Mouse (Mus musculus) hindbrain, embryonic 15.5 days (tissue): Measurements from ENCODE around the gene Plod1. TPM values are rescaled to one million over a fixed set of nuclear protein-coding genes. Genes with fewer than 3 reads are reported as not detected.

Experiments
- ATAC-seq: fragments of 200-750 bp; cut with Nextera tagmentation; 2 replicates; pipeline ENCODE4 v1.8.0; 2017; ENCODE audit warnings: low read depth, moderate number of reproducible peaks, moderate TSS enrichment; ENCODE audit not compliant: low FRiP score
- H3K27ac ChIP-seq: fragments of 300-500 bp; sonication (generic); replicated peaks from 2 replicates; pipeline ENCODE4 v1.5.1; 2015; ENCODE audit warnings: mild to moderate bottlenecking, inconsistent platforms
- H3K27me3 ChIP-seq: fragments of 300-500 bp; sonication (generic); 2 replicates; pipeline ENCODE4 v1.6.1; 2015; ENCODE audit warnings: control low read depth, inconsistent platforms
- H3K36me3 ChIP-seq: fragments of 300-500 bp; sonication (generic); 2 replicates; pipeline ENCODE4 v1.6.1; 2015; ENCODE audit warnings: control low read depth, inconsistent platforms
- H3K4me1 ChIP-seq: fragments of 300-500 bp; sonication (generic); replicated peaks from 2 replicates; pipeline ENCODE4 v1.6.1; 2015; ENCODE audit warnings: control low read depth, inconsistent platforms
- H3K4me2 ChIP-seq: fragments of 300-500 bp; sonication (generic); 2 replicates; pipeline ENCODE4 v1.6.1; 2015; ENCODE audit warnings: moderate library complexity, mild to moderate bottlenecking, inconsistent platforms
- H3K4me3 ChIP-seq: fragments of 300-500 bp; sonication (generic); 2 replicates; pipeline ENCODE4 v1.5.1; 2015; ENCODE audit warnings: mild to moderate bottlenecking, inconsistent platforms
- H3K9ac ChIP-seq: fragments of 300-500 bp; sonication (generic); 2 replicates; pipeline ENCODE4 v1.6.1; 2015; ENCODE audit warnings: inconsistent platforms
- H3K9me3 ChIP-seq: fragments of 300-500 bp; sonication (generic); 2 replicates; pipeline ENCODE4 v1.6.1; 2016; ENCODE audit warnings: control low read depth, inconsistent platforms
- WGBS: fragments of 180-500 bp; shearing (Covaris S2); methylation state at CpG from one replicate; pipeline ENCODE4 v1.1.7; 2015; 5-methylcytosine and 5-hydroxymethylcytosine counted together
- polyA plus RNA-seq: library from polyadenylated mRNA; unstranded; fragments of >200 nt; fragmentation: Nextera tagmentation; extraction: Ambion mirVana; gene quantifications from 2 replicates; pipeline ENCODE4 v1.2.1, GENCODE M21; 2015

The Plod1 gene
- polyA plus RNA-seq, 1 experiment from 2014 or later, result 25.9 TPM

DNA sequence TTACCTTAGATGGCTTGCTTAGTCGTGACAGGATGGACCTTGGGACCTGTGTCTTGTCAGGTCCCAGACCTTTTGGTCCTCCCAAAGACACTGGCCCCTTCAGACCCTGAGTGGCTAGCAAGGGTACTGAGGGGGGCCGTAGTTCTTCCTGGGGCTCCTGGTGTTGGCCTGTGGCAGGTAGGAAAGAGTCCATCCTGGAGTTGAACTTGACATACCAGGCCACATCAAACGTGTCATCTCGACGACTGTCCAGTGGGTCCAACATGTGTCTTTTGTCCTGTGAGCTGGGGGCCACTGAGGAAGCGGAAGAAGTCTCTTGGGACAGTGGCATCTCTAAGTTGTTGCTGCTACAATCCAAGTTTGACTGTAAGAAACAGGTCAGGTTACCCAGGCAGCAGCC is 70.9 kb downstream of the Plod1 start:
- no peak overlapping the region for H3K27ac ChIP-seq
- ATAC-seq, result no peak
- no peaks in the 10 kb centered on the region for H3K9me3 ChIP-seq
- no peak overlapping the region for H3K9ac ChIP-seq
- no peak overlapping the region for H3K4me3 ChIP-seq
- H3K4me2 ChIP-seq, result no peak overlapping the region
- no peaks in the 10 kb centered on the region for H3K27me3 ChIP-seq
- peaks cover 27% of the 10 kb centered on the region for H3K4me1 ChIP-seq
- WGBS, result 95% methylated on average over 6 of the region's 6 CpGs
- H3K36me3 ChIP-seq, result peaks cover 32% of the 10 kb centered on the region

DNA sequence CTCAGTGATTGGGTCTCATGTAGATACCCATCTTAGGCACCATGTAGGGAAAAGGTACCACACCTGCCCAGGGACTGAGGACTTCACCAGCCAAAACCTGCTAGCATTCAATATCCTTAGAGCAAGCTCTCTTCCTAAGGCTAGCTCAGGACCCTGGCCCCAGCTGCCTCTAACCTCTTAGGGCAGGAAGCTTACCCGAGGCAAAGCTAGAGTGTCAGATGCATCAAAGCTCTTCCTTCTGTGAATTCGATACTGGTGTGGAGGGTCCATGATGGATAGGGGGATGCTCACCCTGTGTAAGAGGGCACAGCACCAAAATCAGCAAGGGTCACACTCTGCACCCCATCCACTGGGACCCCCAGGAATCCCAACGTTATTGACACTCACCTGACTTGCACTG is 74.5 kb downstream of the Plod1 start:
- peaks cover 37% of the 10 kb centered on the region for H3K36me3 ChIP-seq
- H3K4me1 ChIP-seq, result peaks cover 2% of the 10 kb centered on the region
- H3K27ac ChIP-seq, result no peak overlapping the region
- H3K9me3 ChIP-seq, result no peaks in the 10 kb centered on the region
- no peak overlapping the region for H3K4me2 ChIP-seq
- no peaks in the 10 kb centered on the region for H3K27me3 ChIP-seq
- no peak for ATAC-seq
- 91% methylated on average over 3 of the region's 3 CpGs for WGBS
- H3K4me3 ChIP-seq, result no peak overlapping the region
- no peak overlapping the region for H3K9ac ChIP-seq

Other genes with a start within 250 kb of the Plod1 start
- gene Zfp534, start 234.2 kb downstream of the Plod1 start, polyA plus RNA-seq, result not detected in 2 replicates
- gene Zfp984, start 127.0 kb downstream of the Plod1 start, polyA plus RNA-seq, result 3.9 and 4.7 TPM in 2 replicates
- 7.0 and 7.8 TPM in 2 replicates for gene Zfp933, start 88.4 kb downstream of the Plod1 start, polyA plus RNA-seq
- gene Miip, start 68.0 kb downstream of the Plod1 start, polyA plus RNA-seq, result 38.1 and 39.8 TPM in 2 replicates
- gene Fv1, start 67.8 kb downstream of the Plod1 start, polyA plus RNA-seq, result 10.7 and 12.5 TPM in 2 replicates
- 93.6 and 104 TPM in 2 replicates for gene Mfn2, start 32.1 kb downstream of the Plod1 start, polyA plus RNA-seq
- gene 2510039O18Rik, start 4.1 kb upstream of the Plod1 start, polyA plus RNA-seq, result 13.3 and 14.0 TPM in 2 replicates
- gene Nppb, start 49.0 kb upstream of the Plod1 start, polyA plus RNA-seq, result 0.19 and 0.35 TPM in 2 replicates
- gene Nppa, start 64.0 kb upstream of the Plod1 start, polyA plus RNA-seq, result 1.6 and 1.7 TPM in 2 replicates
- gene Clcn6, start 102.1 kb upstream of the Plod1 start, polyA plus RNA-seq, result 31.3 and 32.8 TPM in 2 replicates
- gene Mthfr, start 102.3 kb upstream of the Plod1 start, polyA plus RNA-seq, result 18.0 and 22.1 TPM in 2 replicates
- gene Agtrap, start 151.3 kb upstream of the Plod1 start, polyA plus RNA-seq, result 6.0 and 6.8 TPM in 2 replicates
- 98.3 and 110 TPM in 2 replicates for gene Mad2l2, start 193.6 kb upstream of the Plod1 start, polyA plus RNA-seq
- 15.4 and 16.1 TPM in 2 replicates for gene Draxin, start 193.9 kb upstream of the Plod1 start, polyA plus RNA-seq
- gene Fbxo6, start 215.4 kb upstream of the Plod1 start, polyA plus RNA-seq, result 21.7 and 21.8 TPM in 2 replicates
- gene Fbxo44, start 223.7 kb upstream of the Plod1 start, polyA plus RNA-seq, result 93.3 and 96.0 TPM in 2 replicates
- gene Fbxo2, start 223.9 kb upstream of the Plod1 start, polyA plus RNA-seq, result 21.4 and 23.4 TPM in 2 replicates